Mouse (Mus musculus) layer of hippocampus, adult 6 months (tissue): ENCODE results near the gene 4930442H23Rik. TPM values are rescaled to one million over a fixed set of nuclear protein-coding genes. Genes with fewer than 3 reads are reported as not detected.

Experiments
- long read RNA-seq, 2 experiments: library from polyadenylated mRNA; unstranded; transcript quantifications; one replicate each; pipeline ENCODE4 v2.0.0; 2019 to 2020
- polyA plus RNA-seq: library from polyadenylated mRNA; unstranded; fragments of <200 nt; fragmentation: Nextera tagmentation; gene quantifications from 2 replicates; pipeline ENCODE4 v1.2.3, GENCODE M21; 2021

The 4930442H23Rik gene
- not detected in 2 replicates for polyA plus RNA-seq
- long read RNA-seq, experiment 1 = 0 reads
- long read RNA-seq, experiment 2 = 0 reads

DNA sequence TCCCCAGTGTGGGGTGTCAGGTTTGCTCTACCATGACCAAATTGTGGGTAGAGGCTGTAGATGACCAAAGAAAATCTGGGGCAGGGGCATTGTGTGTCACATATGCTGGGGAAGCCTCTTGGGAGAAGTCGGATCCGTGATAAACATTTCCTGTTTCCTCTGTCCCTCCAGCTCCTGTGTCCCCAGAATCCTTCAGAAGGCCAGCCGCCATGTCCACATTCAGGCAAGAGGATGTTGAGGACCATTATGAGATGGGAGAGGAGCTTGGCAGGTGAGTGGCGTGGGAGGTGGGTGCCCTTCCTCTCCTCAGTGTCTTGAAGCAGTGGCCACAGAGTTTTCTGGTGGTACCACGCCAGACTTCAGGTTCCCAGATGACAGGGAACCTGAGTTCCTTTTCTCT is at the start of gene 4930442H23Rik:
TSS of gene 4930442H23Rik (minus strand) at position 45 of the 400 bp plus-strand sequence.

GRCm38 (mm10) chr10:81232580-81233225 is 49.1 kb upstream of the 4930442H23Rik start, which contains the start of gene Zfr2:
Zfr2 (plus strand) TSS chr10:81233155.

GRCm38 (mm10) chr10:81230438-81231332 is 47.0 kb upstream of the 4930442H23Rik start, which contains the start of gene Atcay:
Atcay (minus strand) TSS chr10:81230833.

GRCm38 (mm10) chr10:81201807-81202758 is 18.4 kb upstream of the 4930442H23Rik start, which contains the start of gene Nmrk2:
Nmrk2 (minus strand) TSS chr10:81202051.

GRCm38 (mm10) chr10:81182336-81183333 is 1.0 kb downstream of the 4930442H23Rik start, which contains the start of gene Dapk3:
Dapk3 (plus strand) TSS chr10:81183005.

GRCm38 (mm10) chr10:81176466-81177271 is 7.0 kb downstream of the 4930442H23Rik start, which contains the start of gene Eef2:
Eef2 (plus strand) TSS chr10:81176631.

GRCm38 (mm10) chr10:81167200-81168086 is 16.2 kb downstream of the 4930442H23Rik start, which contains the start of gene Pias4:
Pias4 (minus strand) TSS chr10:81167923.

GRCm38 (mm10) chr10:81134966-81135681 is 48.5 kb downstream of the 4930442H23Rik start, which contains the start of gene Zbtb7a:
Zbtb7a (plus strand) TSS chr10:81135220.

Other genes starting within 250 kb of the 4930442H23Rik start
- 55.3 and 58.1 TPM in 2 replicates for gene Gng7, start 168.9 kb downstream of the 4930442H23Rik start, polyA plus RNA-seq
- gene Diras1, start 158.2 kb downstream of the 4930442H23Rik start, polyA plus RNA-seq = 47.4 and 57.4 TPM in 2 replicates
- 33.3 and 38.9 TPM in 2 replicates for gene Slc39a3, start 146.4 kb downstream of the 4930442H23Rik start, polyA plus RNA-seq
- gene Sgta, start 123.7 kb downstream of the 4930442H23Rik start, polyA plus RNA-seq = 251 and 255 TPM in 2 replicates
- gene Thop1, start 113.8 kb downstream of the 4930442H23Rik start, polyA plus RNA-seq = 19.6 and 20.0 TPM in 2 replicates
- 1.1 and 1.4 TPM in 2 replicates for gene Creb3l3, start 85.0 kb downstream of the 4930442H23Rik start, polyA plus RNA-seq
- 109 and 133 TPM in 2 replicates for gene Map2k2, start 77.9 kb downstream of the 4930442H23Rik start, polyA plus RNA-seq
- 87.7 and 94.4 TPM in 2 replicates for gene Zbtb7a, start 48.6 kb downstream of the 4930442H23Rik start, polyA plus RNA-seq
- 15.8 and 17.3 TPM in 2 replicates for gene Pias4, start 15.9 kb downstream of the 4930442H23Rik start, polyA plus RNA-seq
- gene Eef2, start 7.2 kb downstream of the 4930442H23Rik start, polyA plus RNA-seq = 609 and 694 TPM in 2 replicates
- gene Dapk3, start 844 bp downstream of the 4930442H23Rik start, polyA plus RNA-seq = 3.5 and 5.3 TPM in 2 replicates
- not detected in 2 replicates for gene Nmrk2, start 18.2 kb upstream of the 4930442H23Rik start, polyA plus RNA-seq
- 47.2 and 52.7 TPM in 2 replicates for gene Atcay, start 47.0 kb upstream of the 4930442H23Rik start, polyA plus RNA-seq
- 33.7 and 36.7 TPM in 2 replicates for gene Zfr2, start 49.3 kb upstream of the 4930442H23Rik start, polyA plus RNA-seq
- gene Matk, start 69.1 kb upstream of the 4930442H23Rik start, polyA plus RNA-seq = 145 and 170 TPM in 2 replicates
- gene Mrpl54, start 83.1 kb upstream of the 4930442H23Rik start, polyA plus RNA-seq = 119 and 122 TPM in 2 replicates
- gene Apba3, start 83.1 kb upstream of the 4930442H23Rik start, polyA plus RNA-seq = 20.9 and 24.9 TPM in 2 replicates
- gene Tjp3, start 107.7 kb upstream of the 4930442H23Rik start, polyA plus RNA-seq = 1.1 and 4.3 TPM in 2 replicates
- 48.2 and 55.7 TPM in 2 replicates for gene Pip5k1c, start 109.1 kb upstream of the 4930442H23Rik start, polyA plus RNA-seq
- 13.5 and 13.9 TPM in 2 replicates for gene Cactin, start 137.3 kb upstream of the 4930442H23Rik start, polyA plus RNA-seq
- 1.4 and 1.7 TPM in 2 replicates for gene Tbxa2r, start 144.9 kb upstream of the 4930442H23Rik start, polyA plus RNA-seq
- 0.60 and 0.80 TPM in 2 replicates for gene Gipc3, start 159.4 kb upstream of the 4930442H23Rik start, polyA plus RNA-seq
- 28.5 TPM in 2 replicates for gene Hmg20b, start 166.6 kb upstream of the 4930442H23Rik start, polyA plus RNA-seq
- gene Mfsd12, start 173.6 kb upstream of the 4930442H23Rik start, polyA plus RNA-seq = 9.2 and 10.7 TPM in 2 replicates
- not detected in 2 replicates for gene 4930404N11Rik, start 182.0 kb upstream of the 4930442H23Rik start, polyA plus RNA-seq
- 62.7 and 65.6 TPM in 2 replicates for gene Fzr1, start 194.7 kb upstream of the 4930442H23Rik start, polyA plus RNA-seq
- gene Dohh, start 200.6 kb upstream of the 4930442H23Rik start, polyA plus RNA-seq = 178 and 192 TPM in 2 replicates
- gene Gm48551, start 200.6 kb upstream of the 4930442H23Rik start, polyA plus RNA-seq = 4.3 and 4.7 TPM in 2 replicates
- gene Gm48552, start 205.2 kb upstream of the 4930442H23Rik start, polyA plus RNA-seq = 1.3 TPM in 1 of 2 replicates, not detected in the other
- 2.8 and 3.4 TPM in 2 replicates for gene Smim24, start 209.2 kb upstream of the 4930442H23Rik start, polyA plus RNA-seq